ENCODE assay signal across 31 mouse cellular contexts in the genomic region with DNA sequence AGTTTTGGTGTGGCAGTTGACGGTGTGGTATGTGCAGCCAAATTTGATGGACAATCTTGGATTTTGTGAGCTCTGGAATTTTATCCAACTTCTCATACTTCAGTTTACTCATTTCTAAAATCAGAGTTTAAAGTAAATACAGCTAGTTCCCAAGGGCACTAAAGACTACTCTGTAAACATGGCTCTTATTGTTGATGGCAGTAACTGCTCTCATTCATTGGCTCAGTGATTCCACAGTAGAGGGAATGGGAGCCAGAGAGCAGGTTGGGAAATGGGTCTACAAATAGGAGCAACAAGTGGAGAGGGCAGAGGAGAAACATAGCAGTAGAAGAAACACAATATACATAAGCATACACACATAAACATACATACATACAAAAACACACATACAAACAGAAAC. TPM values are rescaled to one million over a fixed set of nuclear protein-coding genes. Genes with fewer than 3 reads are reported as not detected.
DNase-seq lines count a peak whose midpoint lies in the region; ATAC-seq and TF ChIP-seq lines count a peak whose summit lies in the region.
"Had no signal": no experiment of that assay in that cellular context is flagged by ENCODE, and none has a peak within 500 bp of the region (broad histone marks: within the 10 kb centered on the region; RNA-seq: fewer than 3 reads in every experiment).

No protein-coding gene starts in this region.

- H3K27me3 ChIP-seq in liver, adult 2 months (ENCODE audit: control insufficient read depth, insufficient read depth, low read length) = no peaks in the 10 kb centered on the region
- no peaks in the 10 kb centered on the region for H3K27me3 ChIP-seq in liver, embryonic 11.5 days (replicated peaks; ENCODE audit: control insufficient read depth, insufficient read depth, low read length)
- H3K27me3 ChIP-seq in lung, postnatal 0 days (replicated peaks; ENCODE audit: insufficient read depth, low read length) = no peaks in the 10 kb centered on the region
- H3K27me3 ChIP-seq: embryonic facial prominence, embryonic 13.5 days; embryonic facial prominence, embryonic 15.5 days; forebrain, embryonic 12.5 days had no signal

- no peak for TF ChIP-seq EP300 in lung, postnatal 0 days (IDR thresholded peaks at IDR 0.05)

- no peaks in the 10 kb centered on the region for H3K36me3 ChIP-seq in liver, adult 2 months (ENCODE audit: control insufficient read depth, insufficient read depth, low read length)
- H3K36me3 ChIP-seq in liver, embryonic 11.5 days (ENCODE audit: control insufficient read depth, insufficient read depth, low read length) = no peaks in the 10 kb centered on the region
- H3K36me3 ChIP-seq in lung, postnatal 0 days (ENCODE audit: insufficient read depth, low read length) = no peaks in the 10 kb centered on the region
- H3K36me3 ChIP-seq: embryonic facial prominence, embryonic 13.5 days; embryonic facial prominence, embryonic 15.5 days; forebrain, embryonic 10.5 days; forebrain, embryonic 12.5 days had no signal

- 56% methylated on average over 1 of the region's 1 CpGs for WGBS in liver, adult 2 months
- WGBS in liver, embryonic 11.5 days = 87% methylated on average over 1 of the region's 1 CpGs
- 47% methylated on average over 1 of the region's 1 CpGs for WGBS in lung, postnatal 0 days

- no peak for ATAC-seq in liver, embryonic 11.5 days (replicated peaks; ENCODE audit: low FRiP score)
- peak; percentile 58 for ATAC-seq in lung, postnatal 0 days
- no peak for ATAC-seq in frontal cortex, adult (ENCODE audit: low TSS enrichment)
- ATAC-seq: activated CD4-positive, CD25-positive, alpha-beta regulatory T cell, adult 4 months; forebrain, embryonic 14.5 days; forebrain, embryonic 16.5 days; Patski had no signal

- no peak overlapping the region for H3K4me3 ChIP-seq in liver, adult 2 months (ENCODE audit: insufficient read depth, low read depth, low read length)
- no peak overlapping the region for H3K4me3 ChIP-seq in liver, embryonic 11.5 days (ENCODE audit: low read depth, low read length)
- no peak overlapping the region for H3K4me3 ChIP-seq in lung, postnatal 0 days (ENCODE audit: low read depth, low read length)
- H3K4me3 ChIP-seq: embryonic facial prominence, embryonic 13.5 days; embryonic facial prominence, embryonic 15.5 days; erythroblast, embryonic 14.5 days; forebrain, embryonic 10.5 days; forebrain, embryonic 12.5 days had no signal

- H3K9ac ChIP-seq in liver, adult 2 months (ENCODE audit: low read depth, low read length) = no peak overlapping the region
- H3K9ac ChIP-seq in liver, embryonic 11.5 days (ENCODE audit: low read depth, low read length) = no peak overlapping the region
- no peak overlapping the region for H3K9ac ChIP-seq in lung, postnatal 0 days (replicated peaks; ENCODE audit: low read depth)
- H3K9ac ChIP-seq: embryonic facial prominence, embryonic 13.5 days; embryonic facial prominence, embryonic 15.5 days; forebrain, embryonic 12.5 days had no signal

- H3K79me2 ChIP-seq in liver, adult 2 months (ENCODE audit: control insufficient read depth, insufficient read depth, low read length) = no peaks in the 10 kb centered on the region

- H3K4me2 ChIP-seq in liver, embryonic 11.5 days = no peak overlapping the region
- H3K4me2 ChIP-seq in lung, postnatal 0 days (replicated peaks; ENCODE audit: low read depth, low read length) = no peak overlapping the region
- H3K4me2 ChIP-seq: embryonic facial prominence, embryonic 13.5 days; embryonic facial prominence, embryonic 15.5 days; forebrain, embryonic 12.5 days had no signal

- no peaks in the 10 kb centered on the region for H3K4me1 ChIP-seq in liver, adult 2 months (ENCODE audit: control insufficient read depth, insufficient read depth, low read length)
- no peaks in the 10 kb centered on the region for H3K4me1 ChIP-seq in liver, embryonic 11.5 days (replicated peaks; ENCODE audit: control insufficient read depth, insufficient read depth, low read length)
- no peaks in the 10 kb centered on the region for H3K4me1 ChIP-seq in lung, postnatal 0 days (ENCODE audit: insufficient read depth, low read depth, low read length)
- H3K4me1 ChIP-seq: embryonic facial prominence, embryonic 13.5 days; embryonic facial prominence, embryonic 15.5 days; forebrain, embryonic 10.5 days; forebrain, embryonic 12.5 days had no signal

- no peak for TF ChIP-seq POLR2A in liver, adult 2 months (IDR thresholded peaks at IDR 0.05; ENCODE audit: extremely low read depth, insufficient read depth, low read length)

- TF ChIP-seq CTCF in liver, adult 2 months (IDR thresholded peaks at IDR 0.05; ENCODE audit: low read depth, low read length) = no peak
- TF ChIP-seq CTCF in lung, postnatal 0 days (IDR thresholded peaks at IDR 0.05) = no peak

- no peaks in the 10 kb centered on the region for H3K9me3 ChIP-seq in liver, embryonic 11.5 days (ENCODE audit: control insufficient read depth, low read length)
- H3K9me3 ChIP-seq in lung, postnatal 0 days (ENCODE audit: low read length) = no peaks in the 10 kb centered on the region
- H3K9me3 ChIP-seq: embryonic facial prominence, embryonic 13.5 days; embryonic facial prominence, embryonic 15.5 days; forebrain, embryonic 10.5 days; forebrain, embryonic 12.5 days had no signal

- DNase-seq in liver, adult 2 months (ENCODE audit: extremely low read depth, low read depth, low spot score) = peak; percentile 48
- DNase-seq in liver, embryonic 11.5 days (ENCODE audit: low spot score) = no peak
- peak; percentile 65 for DNase-seq in lung, postnatal 0 days (ENCODE audit: low spot score)
- no peak for DNase-seq in lung, postnatal 4 days
- peak; percentile 31 for DNase-seq in lung, postnatal 36 days
- no peak for DNase-seq in lung, postnatal 14 days
- DNase-seq in adipocyte (ENCODE audit: low spot score) = peak; percentile 16
- DNase-seq: adrenal gland, adult 2 months; adrenal gland, postnatal 10 days; adrenal gland, postnatal 25 days; cerebellum, adult 11 months; cerebellum, adult 18-20 months; cerebellum, adult 8-10 months; cerebellum, adult 9-11 months; cerebellum, postnatal 14 days; cerebellum, postnatal 36 days; embryo, embryonic 11 days had no signal

- no peak overlapping the region for H3K27ac ChIP-seq in liver, adult 2 months (replicated peaks; ENCODE audit: insufficient read depth, low read depth, low read length)
- H3K27ac ChIP-seq in liver, embryonic 11.5 days (ENCODE audit: low read depth, low read length) = no peak overlapping the region
- H3K27ac ChIP-seq in lung, postnatal 0 days (ENCODE audit: low read length) = no peak overlapping the region
- H3K27ac ChIP-seq: embryonic facial prominence, embryonic 13.5 days; embryonic facial prominence, embryonic 15.5 days; forebrain, embryonic 10.5 days; forebrain, embryonic 12.5 days had no signal

RNA-seq across cellular contexts. Expression of a gene that starts 15.5 kb away (rescaled TPM):
- 0.09 and 0.13 TPM in 2 replicates for total RNA-seq in liver, adult 2 months (2014; rRNA removed)
- 0.02 and 0.05 TPM in 2 replicates for polyA plus RNA-seq in liver, adult 2 months (2012; rRNA removed)
- polyA plus RNA-seq in liver, embryonic 11.5 days (2014; fragmentation: Nextera tagmentation; extraction: Ambion mirVana) = 0.69 and 1.2 TPM in 2 replicates
- 0.67 and 0.76 TPM in 2 replicates for polyA plus RNA-seq in lung, postnatal 0 days (2015; fragmentation: Nextera tagmentation; extraction: Ambion mirVana)
- total RNA-seq: adrenal gland, adult 2 months; MEL had no signal
- polyA plus RNA-seq: adrenal gland, adult 2 months had no signal

RNA-seq across cellular contexts. Expression of a gene that starts 34.4 kb away (rescaled TPM):
- 0.20 and 0.28 TPM in 2 replicates for total RNA-seq in liver, adult 2 months (2014; rRNA removed)
- polyA plus RNA-seq in liver, adult 2 months (2012; rRNA removed) = 0.05 and 0.07 TPM in 2 replicates
- polyA plus RNA-seq in liver, embryonic 11.5 days (2014; fragmentation: Nextera tagmentation; extraction: Ambion mirVana) = 0.10 TPM in 1 of 2 replicates, not detected in the other
- 38.2 and 39.5 TPM in 2 replicates for polyA plus RNA-seq in lung, postnatal 0 days (2015; fragmentation: Nextera tagmentation; extraction: Ambion mirVana)
- total RNA-seq: adrenal gland, postnatal 25 days; ES-E14 had no signal
- polyA plus RNA-seq: C2C12; embryonic facial prominence, embryonic 11.5 days; embryonic facial prominence, embryonic 13.5 days; erythroblast, embryonic 14.5 days; forebrain, embryonic 10.5 days; forebrain, embryonic 12.5 days; forebrain, embryonic 14.5 days; forebrain, embryonic 16.5 days; Patski had no signal

Comparison
In these comparisons a context has a peak if more than half of its experiments do, and no peak if none do; other contexts are left out.
1. DNase-seq: peak in liver, adult 2 months (single experiment), lung, postnatal 0 days (single experiment), lung, postnatal 36 days (single experiment) and adipocyte (single experiment); none in liver, embryonic 11.5 days (single experiment), lung, postnatal 4 days (0 of 2) and lung, postnatal 14 days (single experiment).
2. RNA of a gene that starts 34.4 kb away (polyA plus RNA-seq): 38.2 to 39.5 TPM in lung, postnatal 0 days; 0.10 TPM in liver, embryonic 11.5 days and 0.05 to 0.07 TPM in liver, adult 2 months; every median in the first group is over 10 times any median in the second.